Mouse (Mus musculus): Measurements from ENCODE around the gene Adcy6.

DNA sequence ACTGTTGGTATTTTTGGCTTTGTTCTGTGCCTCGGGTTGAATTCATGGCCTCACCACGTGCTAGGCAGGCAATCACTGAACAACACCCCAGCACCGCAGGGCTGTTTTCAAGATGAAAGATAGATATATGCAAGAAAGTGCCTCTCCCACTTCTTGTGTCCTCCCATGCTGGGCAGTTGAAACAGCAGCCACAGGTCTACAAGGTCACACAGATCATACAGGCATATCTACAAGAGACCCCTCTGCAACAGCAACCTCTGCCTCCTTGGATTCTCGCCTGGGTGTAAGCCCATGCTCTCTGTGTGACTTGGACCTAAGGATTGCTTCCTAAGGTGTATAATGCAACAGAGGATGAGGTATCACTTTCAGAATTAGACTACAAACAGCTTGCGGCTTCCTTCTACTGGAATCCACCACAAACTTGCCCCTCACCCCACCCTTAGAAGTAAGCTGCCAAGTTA, 13.5 kb upstream of the Adcy6 start:
- no peak for TF ChIP-seq GATA1 (IDR thresholded peaks at IDR 0.05; ENCODE audit: low read length)
- no peak for TF ChIP-seq TAL1 (IDR thresholded peaks at IDR 0.05; ENCODE audit: low read length)
